Mouse (Mus musculus) embryonic facial prominence, embryonic 15.5 days (tissue): ENCODE measurements around the gene Mpst. TPM values are rescaled to one million over a fixed set of nuclear protein-coding genes. Genes with fewer than 3 reads are reported as not detected.

Source experiments
- ATAC-seq: fragments of 200-750 bp; cut with Nextera tagmentation; 2 replicates; pipeline ENCODE4 v1.8.0; 2017; ENCODE audit warnings: low read depth, moderate TSS enrichment; ENCODE audit not compliant: insufficient number of reproducible peaks, low FRiP score, low TSS enrichment
- H3K27ac ChIP-seq: fragments of 300-500 bp; sonication (generic); replicated peaks from 2 replicates; pipeline ENCODE4 v1.5.1; 2015; ENCODE audit warnings: mild to moderate bottlenecking, inconsistent platforms
- H3K27me3 ChIP-seq: fragments of 300-500 bp; sonication (generic); 2 replicates; pipeline ENCODE4 v1.6.1; 2015; ENCODE audit warnings: inconsistent platforms
- H3K36me3 ChIP-seq: fragments of 300-500 bp; sonication (generic); 2 replicates; pipeline ENCODE4 v1.6.1; 2015; ENCODE audit warnings: mild to moderate bottlenecking, inconsistent platforms
- H3K4me1 ChIP-seq: fragments of 300-500 bp; sonication (generic); 2 replicates; pipeline ENCODE4 v1.6.1; 2015; ENCODE audit warnings: inconsistent platforms
- H3K4me2 ChIP-seq: fragments of 300-500 bp; sonication (generic); replicated peaks from 2 replicates; pipeline ENCODE4 v1.6.1; 2015; ENCODE audit warnings: mild to moderate bottlenecking, inconsistent platforms
- H3K4me3 ChIP-seq: fragments of 300-500 bp; sonication (generic); replicated peaks from 2 replicates; pipeline ENCODE4 v1.5.1; 2015; ENCODE audit warnings: mild to moderate bottlenecking, inconsistent platforms
- H3K9ac ChIP-seq: fragments of 300-500 bp; sonication (generic); 2 replicates; pipeline ENCODE4 v1.6.1; 2015; ENCODE audit warnings: inconsistent platforms
- H3K9me3 ChIP-seq: fragments of 300-500 bp; sonication (generic); replicated peaks from 2 replicates; pipeline ENCODE4 v1.6.1; 2016; ENCODE audit warnings: inconsistent platforms
- WGBS: fragments of 180-500 bp; shearing (Covaris S2); methylation state at CpG from one replicate; pipeline ENCODE4 v1.1.7; 2015; 5-methylcytosine and 5-hydroxymethylcytosine counted together
- polyA plus RNA-seq: library from polyadenylated mRNA; unstranded; fragments of >200 nt; fragmentation: Nextera tagmentation; extraction: Ambion mirVana; gene quantifications from 2 replicates; pipeline ENCODE4 v1.2.1, GENCODE M21; 2015

Gene Mpst
- polyA plus RNA-seq, 1 experiment from 2014 or later: 4.1 TPM

DNA sequence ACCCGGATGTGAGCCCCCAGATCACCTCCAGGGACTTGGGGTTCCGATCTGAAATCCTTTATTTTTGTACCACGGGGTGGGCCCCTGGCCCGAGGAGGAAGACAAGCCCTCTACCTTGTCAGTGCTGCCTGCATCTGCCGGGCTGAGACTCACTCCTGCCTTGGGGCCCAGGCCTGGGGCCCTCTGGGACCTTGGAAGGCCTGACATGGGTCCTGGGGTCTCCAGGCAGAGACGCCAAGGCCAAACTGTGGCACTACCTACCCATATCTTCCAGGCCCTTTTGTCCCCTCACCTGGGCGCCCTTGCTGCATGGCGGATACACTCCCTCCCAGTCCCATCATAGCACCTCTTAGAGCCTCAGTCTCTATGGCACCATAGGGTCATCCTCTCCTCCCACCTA, 32.3 kb downstream of the Mpst start:
- H3K4me3 ChIP-seq: no peak overlapping the region
- no peaks in the 10 kb centered on the region for H3K9me3 ChIP-seq
- WGBS: 57% methylated on average over 8 of the region's 8 CpGs
- no peak overlapping the region for H3K9ac ChIP-seq
- H3K4me2 ChIP-seq: no peak overlapping the region
- ATAC-seq: no peak
- no peak overlapping the region for H3K27ac ChIP-seq
- H3K36me3 ChIP-seq: peaks cover 21% of the 10 kb centered on the region
- peaks cover 39% of the 10 kb centered on the region for H3K4me1 ChIP-seq
- H3K27me3 ChIP-seq: no peaks in the 10 kb centered on the region

DNA sequence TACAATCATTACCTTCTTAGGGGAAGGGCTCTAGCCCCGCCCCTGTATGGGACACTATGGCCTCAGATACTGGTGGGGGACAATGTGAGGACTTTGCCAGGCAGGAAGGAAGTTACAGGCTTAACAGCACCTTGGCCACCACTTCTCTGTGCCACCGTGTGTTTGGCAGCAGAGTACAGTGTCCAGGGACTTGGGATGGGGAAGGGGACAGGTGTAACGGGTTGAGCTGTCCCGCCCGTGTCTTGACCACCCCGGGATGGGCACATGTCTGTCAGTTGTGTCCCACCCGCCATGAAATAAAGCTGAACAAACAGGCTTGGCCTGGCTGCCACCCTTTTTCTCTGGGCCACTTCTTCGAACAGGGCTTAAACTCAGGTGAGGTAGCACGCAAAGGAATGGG, 32.8 kb downstream of the Mpst start:
- peaks cover 16% of the 10 kb centered on the region for H3K36me3 ChIP-seq
- H3K9ac ChIP-seq: no peak overlapping the region
- H3K27ac ChIP-seq: no peak overlapping the region
- H3K4me2 ChIP-seq: no peak overlapping the region
- no peaks in the 10 kb centered on the region for H3K27me3 ChIP-seq
- H3K4me3 ChIP-seq: no peak overlapping the region
- no peak for ATAC-seq
- 60% methylated on average over 9 of the region's 9 CpGs for WGBS
- H3K4me1 ChIP-seq: peaks cover 39% of the 10 kb centered on the region
- H3K9me3 ChIP-seq: no peaks in the 10 kb centered on the region

DNA sequence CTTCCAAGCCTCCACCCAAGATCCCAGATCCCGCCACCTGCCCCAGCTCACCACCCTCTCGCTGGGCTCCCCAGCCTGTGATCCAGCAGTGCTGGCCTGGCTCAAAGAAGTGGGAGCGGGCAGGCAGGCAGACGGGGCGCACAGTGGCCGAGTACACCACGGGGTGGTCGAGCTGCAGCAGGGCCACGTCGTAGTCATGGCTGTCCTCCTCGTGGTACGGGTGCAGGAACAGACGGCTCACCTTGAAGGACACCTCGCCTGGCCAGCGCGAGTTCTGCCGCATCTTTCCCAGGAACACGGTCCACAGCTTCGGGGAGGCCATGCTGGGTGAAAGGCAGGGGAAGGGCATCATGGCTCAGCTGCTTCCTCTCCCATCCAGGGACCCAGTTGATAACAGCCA, 36.0 kb downstream of the Mpst start:
- no peaks in the 10 kb centered on the region for H3K36me3 ChIP-seq
- H3K4me1 ChIP-seq: peaks cover 18% of the 10 kb centered on the region
- H3K27me3 ChIP-seq: no peaks in the 10 kb centered on the region
- ATAC-seq: no peak
- H3K9me3 ChIP-seq: no peaks in the 10 kb centered on the region
- 85% methylated on average over 19 of the region's 19 CpGs for WGBS
- H3K9ac ChIP-seq: no peak overlapping the region
- no peak overlapping the region for H3K4me3 ChIP-seq
- no peak overlapping the region for H3K4me2 ChIP-seq
- H3K27ac ChIP-seq: no peak overlapping the region

GRCm38 (mm10) chr15:78443857-78444256, 37.6 kb downstream of the Mpst start:
- H3K4me2 ChIP-seq: no peak overlapping the region
- H3K36me3 ChIP-seq: no peaks in the 10 kb centered on the region
- H3K27me3 ChIP-seq: no peaks in the 10 kb centered on the region
- 53% methylated on average over 6 of the region's 6 CpGs for WGBS
- no peak for ATAC-seq
- no peak overlapping the region for H3K4me3 ChIP-seq
- no peak overlapping the region for H3K9ac ChIP-seq
- H3K27ac ChIP-seq: no peak overlapping the region
- no peaks in the 10 kb centered on the region for H3K9me3 ChIP-seq
- H3K4me1 ChIP-seq: peaks cover 10% of the 10 kb centered on the region; the same call in 1 of the 2 replicates

- no peaks in the 10 kb centered on the region for H3K36me3 ChIP-seq
- H3K9ac ChIP-seq: no peak overlapping the region
- H3K27ac ChIP-seq: peak overlapping the region; percentile 8; the same call in 1 of the 2 replicates
- H3K4me3 ChIP-seq: no peak overlapping the region
- H3K9me3 ChIP-seq: no peaks in the 10 kb centered on the region
- H3K4me1 ChIP-seq: peaks cover 13% of the 10 kb centered on the region; the same call in 1 of the 2 replicates
- WGBS: 39% methylated on average over 7 of the region's 7 CpGs
- ATAC-seq: no peak
- no peaks in the 10 kb centered on the region for H3K27me3 ChIP-seq
- H3K4me2 ChIP-seq: no peak overlapping the region
Observed at GRCm38 (mm10) chr15:78447121-78447520, 40.9 kb downstream of the Mpst start.

DNA sequence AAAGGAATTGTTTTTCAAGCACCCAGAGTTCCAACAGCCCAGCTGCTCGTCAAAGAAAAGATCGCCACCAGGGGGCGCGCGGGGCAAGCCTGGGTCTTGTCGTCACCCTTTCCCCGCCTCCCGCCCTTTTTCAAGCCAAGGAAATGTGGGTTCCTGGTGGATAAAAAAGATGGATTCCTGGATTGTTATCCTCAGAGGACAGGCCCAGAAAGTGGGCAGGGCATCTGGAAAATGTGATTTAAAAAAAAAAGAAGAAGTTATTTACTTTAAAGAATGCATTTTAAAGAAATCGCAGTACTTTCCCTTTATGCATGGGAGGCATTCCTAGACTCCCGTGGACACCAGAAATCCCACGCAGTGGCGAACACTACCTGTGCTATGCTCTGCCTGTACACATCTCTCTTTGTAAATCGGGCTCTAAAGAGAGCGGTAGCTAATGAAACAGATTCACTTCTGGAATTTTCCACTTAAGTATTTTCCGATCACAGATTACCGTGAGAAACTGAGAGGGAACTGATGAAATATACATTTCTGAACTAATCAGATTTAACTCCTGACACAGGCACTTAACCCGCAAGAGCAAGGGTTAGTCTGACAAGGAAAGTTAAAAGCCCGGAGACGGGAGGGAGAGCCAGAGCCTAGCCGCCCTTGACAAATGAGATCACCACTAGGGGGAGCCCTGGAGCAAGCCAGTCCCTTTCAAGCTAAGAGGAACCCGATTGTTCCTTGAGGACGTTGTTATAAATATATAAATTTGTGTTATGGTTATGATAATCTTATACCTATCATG, 41.7 kb downstream of the Mpst start:
- Histone ChIP-seq H3K4me1 (peaks cover 16% of the 10 kb centered on the region; the same call in 1 of the 2 replicates), H3K27me3 (no peaks in the 10 kb centered on the region), H3K9me3 (no peaks in the 10 kb centered on the region), H3K36me3 (no peaks in the 10 kb centered on the region), H3K4me2 (peak overlapping the region; percentile 74), H3K9ac (peak overlapping the region; percentile 54), H3K4me3 (peak overlapping the region; percentile 39), H3K27ac (peak overlapping the region; percentile 94)
- peak; percentile 36; the same call in 1 of the 2 replicates for ATAC-seq
- WGBS: under 1% methylated on average over 22 of the region's 22 CpGs

DNA sequence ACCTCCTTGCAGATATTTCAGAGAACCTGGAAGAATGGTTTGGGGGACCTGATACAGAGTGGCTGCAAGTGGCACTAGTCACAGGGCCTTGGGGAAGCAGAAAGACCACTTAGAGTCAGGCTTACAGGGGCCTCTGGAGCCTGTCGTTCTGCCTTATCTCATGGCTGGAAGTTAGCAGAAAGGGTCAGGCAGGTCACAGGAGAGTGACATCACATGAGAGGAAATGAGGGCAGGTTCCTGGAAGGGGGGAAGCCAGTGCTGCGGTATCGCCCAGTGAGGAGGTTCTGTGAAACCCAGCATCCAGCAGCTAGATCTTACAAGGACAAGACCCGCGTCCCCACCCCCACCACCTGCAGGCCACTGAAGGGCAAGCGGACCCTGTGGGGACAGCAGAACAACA, 42.9 kb downstream of the Mpst start:
- no peak overlapping the region for H3K9ac ChIP-seq
- H3K9me3 ChIP-seq: no peaks in the 10 kb centered on the region
- no peak for ATAC-seq
- no peak overlapping the region for H3K27ac ChIP-seq
- H3K4me2 ChIP-seq: no peak overlapping the region
- WGBS: 66% methylated on average over 6 of the region's 6 CpGs
- no peak overlapping the region for H3K4me3 ChIP-seq
- H3K27me3 ChIP-seq: no peaks in the 10 kb centered on the region
- H3K36me3 ChIP-seq: no peaks in the 10 kb centered on the region
- peaks cover 16% of the 10 kb centered on the region; the same call in 1 of the 2 replicates for H3K4me1 ChIP-seq

- Histone ChIP-seq H3K4me1 (peaks cover 18% of the 10 kb centered on the region), H3K27ac (peak overlapping the region; percentile 53), H3K4me2 (no peak overlapping the region), H3K36me3 (no peaks in the 10 kb centered on the region), H3K9me3 (no peaks in the 10 kb centered on the region), H3K9ac (no peak overlapping the region), H3K27me3 (no peaks in the 10 kb centered on the region), H3K4me3 (no peak overlapping the region)
- WGBS: 20% methylated on average over 7 of the region's 7 CpGs
- ATAC-seq: no peak
Observed at GRCm38 (mm10) chr15:78449694-78450418, 43.6 kb downstream of the Mpst start.

- no peaks in the 10 kb centered on the region for H3K36me3 ChIP-seq
- no peak overlapping the region for H3K4me3 ChIP-seq
- H3K27ac ChIP-seq: peak overlapping the region; percentile 53
- no peak overlapping the region for H3K9ac ChIP-seq
- H3K4me1 ChIP-seq: peaks cover 24% of the 10 kb centered on the region
- no peak for ATAC-seq
- no peak overlapping the region for H3K4me2 ChIP-seq
- WGBS: 82% methylated on average over 6 of the region's 6 CpGs
- H3K27me3 ChIP-seq: no peaks in the 10 kb centered on the region
- H3K9me3 ChIP-seq: no peaks in the 10 kb centered on the region
Observed at GRCm38 (mm10) chr15:78450419-78450768, 44.2 kb downstream of the Mpst start.

GRCm38 (mm10) chr15:78451201-78451600, 45.0 kb downstream of the Mpst start:
- Histone ChIP-seq H3K27me3 (no peaks in the 10 kb centered on the region), H3K4me3 (no peak overlapping the region), H3K4me2 (no peak overlapping the region), H3K36me3 (no peaks in the 10 kb centered on the region), H3K27ac (no peak overlapping the region), H3K4me1 (peaks cover 31% of the 10 kb centered on the region), H3K9ac (no peak overlapping the region), H3K9me3 (no peaks in the 10 kb centered on the region)
- no peak for ATAC-seq
- WGBS: 70% methylated on average over 2 of the region's 2 CpGs

DNA sequence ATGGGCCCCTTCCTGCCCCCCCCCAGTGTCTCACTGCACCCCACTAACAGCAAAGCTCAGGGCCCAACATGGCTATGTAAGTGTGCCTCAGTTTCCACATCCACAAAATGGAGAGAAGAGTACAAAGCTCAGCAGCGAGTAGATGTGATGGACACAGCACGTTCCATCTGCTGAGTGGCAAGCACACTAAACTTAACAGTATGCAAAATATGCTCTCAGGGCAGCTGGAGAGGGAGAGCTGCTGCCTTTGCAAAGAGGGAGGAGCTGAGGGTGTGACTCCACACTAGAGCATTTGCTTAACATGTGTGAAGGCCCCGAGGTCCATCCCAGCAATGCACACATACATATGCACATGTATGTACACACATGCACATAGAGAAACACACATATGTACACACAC, 46.7 kb downstream of the Mpst start:
- H3K27me3 ChIP-seq: no peaks in the 10 kb centered on the region
- H3K27ac ChIP-seq: no peak overlapping the region
- no peaks in the 10 kb centered on the region for H3K36me3 ChIP-seq
- no peak overlapping the region for H3K4me3 ChIP-seq
- H3K4me1 ChIP-seq: peaks cover 26% of the 10 kb centered on the region
- ATAC-seq: no peak
- H3K9me3 ChIP-seq: no peaks in the 10 kb centered on the region
- 61% methylated on average over 3 of the region's 3 CpGs for WGBS
- no peak overlapping the region for H3K4me2 ChIP-seq
- no peak overlapping the region for H3K9ac ChIP-seq
